Mouse (Mus musculus) embryo, embryonic 11 days (tissue): ENCODE results near the gene Gm14862.
A peak's percentile ranks its signal among the peaks of the same experiment; 100 is the strongest.

Experiments used
- DNase-seq: peaks from one replicate; pipeline ENCODE4 v3.0.0-alpha.2; 2015

Gm14862 gene

DNA sequence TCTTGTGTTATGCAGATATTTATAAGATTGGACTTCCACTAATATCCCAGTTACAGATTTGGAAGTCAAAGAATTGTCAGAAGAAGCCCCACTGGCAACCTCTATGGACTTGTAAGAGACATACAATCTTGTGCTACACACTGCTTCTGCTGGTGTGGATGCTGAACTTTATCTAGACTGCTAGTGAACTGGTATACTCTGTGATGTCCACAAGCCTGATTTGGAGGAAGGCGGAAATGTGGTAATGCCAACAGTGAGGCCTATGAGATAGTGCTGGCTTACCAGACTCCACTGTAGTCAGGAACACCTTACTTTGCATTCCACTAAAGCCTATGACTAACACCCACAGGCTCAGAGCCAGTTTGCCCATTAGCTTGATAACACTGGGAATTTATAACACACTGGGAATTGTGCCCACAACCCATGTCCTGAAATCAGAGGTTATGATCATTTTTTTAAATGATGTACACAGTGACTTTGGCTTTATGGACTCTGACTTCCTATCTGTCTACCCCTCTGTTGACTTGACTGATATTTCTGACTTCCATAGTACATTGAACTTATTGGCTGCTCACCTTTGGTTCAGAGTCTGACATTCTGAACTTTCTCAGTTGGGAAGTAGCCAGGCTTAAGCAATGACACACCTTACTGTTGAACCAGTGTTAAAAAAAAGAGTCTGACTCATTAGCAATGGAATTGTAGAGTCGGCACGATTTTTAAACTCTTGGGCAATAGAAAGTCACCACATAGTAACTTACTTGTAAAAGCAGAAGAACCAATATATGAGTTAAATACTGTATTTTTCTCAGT, 34.1 kb downstream of the Gm14862 start:
- DNase-seq = no peak

DNA sequence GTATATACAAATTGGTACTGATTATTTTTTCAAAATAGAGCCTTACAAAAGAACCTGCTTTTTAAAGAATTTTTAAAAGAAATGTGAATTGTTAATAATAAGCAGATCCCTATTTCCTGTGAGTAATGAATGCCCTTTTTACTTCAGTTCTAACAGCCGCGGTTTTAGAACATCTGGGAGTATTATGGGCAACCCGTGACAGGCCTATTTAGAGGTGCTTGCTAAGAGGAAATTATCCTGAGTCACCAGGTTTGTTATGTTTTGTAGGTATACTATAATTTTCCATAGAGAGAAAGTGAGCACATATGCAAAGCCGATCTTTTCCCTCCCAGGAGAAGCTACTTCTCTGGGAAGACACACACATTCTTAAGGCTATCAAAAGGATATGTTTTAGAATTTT, 35.0 kb downstream of the Gm14862 start:
- no peak for DNase-seq

DNA sequence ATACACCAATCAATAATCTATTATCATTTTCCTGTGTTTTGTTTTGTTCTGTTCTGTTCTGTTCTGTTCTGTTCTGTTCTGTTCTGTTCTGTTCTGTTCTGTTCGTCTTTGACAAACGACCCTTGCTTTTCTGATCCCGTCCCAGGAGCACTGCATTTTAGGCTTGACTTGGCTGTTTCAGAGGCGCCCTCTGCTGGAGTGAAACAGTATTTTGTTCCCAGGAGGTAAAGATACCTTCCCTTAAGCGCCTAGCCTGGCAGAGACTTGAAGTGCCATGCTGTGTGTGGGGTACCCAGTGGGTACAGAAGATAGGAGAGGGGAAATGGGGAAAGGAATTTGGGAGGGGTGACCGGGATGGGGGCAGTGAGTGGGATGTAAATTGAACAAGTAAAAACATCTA, 35.5 kb downstream of the Gm14862 start:
- peak; percentile 59 for DNase-seq

DNA sequence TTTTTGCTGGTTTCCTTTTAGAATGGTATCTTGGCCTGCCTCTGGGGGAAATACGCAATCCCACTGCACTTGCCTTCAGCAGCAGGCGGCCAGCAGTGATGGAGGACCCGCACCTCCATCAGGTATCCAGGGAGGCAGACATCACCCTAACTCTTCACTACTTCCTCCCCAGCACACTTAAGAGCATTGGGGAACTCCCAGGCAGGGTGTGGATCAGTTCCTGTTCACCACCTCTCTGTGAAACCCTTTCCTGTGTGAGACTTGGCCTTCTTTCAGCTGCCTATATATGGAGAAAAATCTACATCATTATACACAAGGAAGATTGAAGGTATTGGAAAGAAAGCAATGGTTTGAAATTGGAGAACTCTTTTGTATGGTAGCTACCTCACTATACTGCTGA, 37.1 kb downstream of the Gm14862 start:
- DNase-seq = no peak

GRCm38 (mm10) chrX:9216244-9216643, 40.5 kb downstream of the Gm14862 start:
- no peak for DNase-seq

DNA sequence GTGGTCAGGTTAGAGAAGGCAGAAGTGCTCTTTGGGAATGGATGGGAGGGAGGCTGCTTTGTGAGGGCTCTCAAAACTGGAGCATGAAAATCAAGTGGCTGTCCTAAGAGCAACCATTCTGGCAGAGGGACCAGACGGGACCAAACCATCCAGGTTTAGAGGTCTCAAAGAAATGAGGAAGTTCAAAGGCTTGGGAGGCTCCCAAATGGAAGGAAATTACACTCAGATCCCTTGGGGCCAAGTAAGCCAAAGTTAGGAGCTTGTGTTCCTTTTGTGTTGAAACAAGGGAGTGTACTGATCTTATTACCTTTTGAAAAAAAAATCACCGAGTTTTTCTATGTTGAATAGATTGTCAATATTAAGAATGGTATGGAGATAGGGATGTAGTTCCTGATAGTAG, 51.6 kb downstream of the Gm14862 start:
- no peak for DNase-seq

- DNase-seq = no peak
Measured at GRCm38 (mm10) chrX:9202781-9203405, 53.8 kb downstream of the Gm14862 start.

- DNase-seq = no peak
Measured at GRCm38 (mm10) chrX:9201954-9202353, 54.7 kb downstream of the Gm14862 start.
